Mouse (Mus musculus) left cerebral cortex, adult 18-20 months (tissue): Measurements from ENCODE around the gene Ly75. TPM values are rescaled to one million over a fixed set of nuclear protein-coding genes. Genes with fewer than 3 reads are reported as not detected.

Experiments
- DNase-seq, 2 experiments: peaks; one replicate each; pipeline ENCODE4 v3.0.0; 2021 to 2022; ENCODE audit warnings: low spot score in 2 of 2, mixed read lengths in 1 of 2
- total RNA-seq, 2 experiments: library from RNA; stranded (reverse); gene quantifications; 2 replicates each; pipeline ENCODE4 v1.2.3; 2021

Gene Ly75
- total RNA-seq, 2 experiments from 2014 or later: 0.56 to 0.63 TPM

- peak in 1 of 2 experiments; percentile 16 for DNase-seq
These were observed 129.6 kb downstream of the Ly75 start for GRCm38 (mm10) chr2:60253506-60253905.

- DNase-seq: no peak
These were observed 130.3 kb downstream of the Ly75 start for GRCm38 (mm10) chr2:60252782-60253181.

Other genes with a start within 250 kb of the Ly75 start
- gene Baz2b, start 173.5 kb downstream of the Ly75 start, total RNA-seq: 10 to 100 TPM; 55.3 to 56.7 TPM
- gene March7, start 173.4 kb downstream of the Ly75 start, total RNA-seq: 10 to 100 TPM; 58.4 to 63.5 TPM
- 10 to 100 TPM; 20.2 to 20.6 TPM for gene Cd302, start 98.8 kb downstream of the Ly75 start, total RNA-seq
- under 1 TPM; 0.49 to 0.53 TPM for gene Pla2r1, start 170.0 kb upstream of the Ly75 start, total RNA-seq